Mouse (Mus musculus) frontal cortex, postnatal 14 days (tissue): ENCODE data around the gene 0610040J01Rik.

Experiments used
- DNase-seq, 2 experiments: peaks; one replicate each; pipeline ENCODE4 v3.0.0; 2022; ENCODE audit warnings: low spot score in 2 of 2

0610040J01Rik gene

GRCm38 (mm10) chr5:63811819-63812508, at the start of gene 0610040J01Rik:
Gene 0610040J01Rik (plus strand): TSS chr5:63812363.
- peak; percentile 33 to 65 for DNase-seq

DNA sequence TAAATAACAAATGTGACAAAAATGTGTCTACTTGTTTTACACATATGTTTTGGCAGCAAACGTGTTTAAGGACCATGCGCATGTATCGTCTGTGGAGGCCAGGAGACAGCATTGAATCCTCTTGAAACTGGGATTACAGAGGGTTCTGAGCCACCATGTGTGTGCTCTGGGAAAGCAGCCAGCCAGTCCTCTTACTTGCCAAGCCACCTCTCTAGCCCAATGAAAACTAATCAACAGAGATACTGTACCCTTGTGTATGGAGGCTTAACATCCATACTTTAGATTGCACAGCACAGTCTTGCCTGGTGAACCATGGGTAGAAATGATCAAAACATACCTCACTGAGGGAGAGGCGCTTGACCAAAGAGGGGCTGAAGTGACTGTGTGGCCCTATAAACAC, 46.3 kb upstream of the 0610040J01Rik start:
- DNase-seq, result no peak

DNA sequence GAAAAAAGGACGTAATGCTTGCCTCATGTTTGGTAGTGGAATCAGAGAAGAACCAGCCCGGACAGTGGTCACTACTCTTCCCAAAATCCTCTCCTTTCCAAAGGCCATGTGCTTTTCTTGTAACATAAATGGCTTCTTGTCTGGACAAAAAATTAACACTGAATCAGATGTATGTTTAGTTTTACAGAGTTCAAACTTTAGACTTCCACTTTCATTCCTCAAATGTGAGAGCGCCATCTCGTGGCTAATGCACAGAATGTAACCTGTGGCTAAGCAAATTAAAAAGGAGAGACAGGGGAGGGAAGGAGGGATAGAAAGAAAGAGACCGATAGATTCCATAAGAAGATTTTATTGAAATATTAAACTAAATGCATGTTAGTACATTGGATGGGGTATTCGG, 45.4 kb upstream of the 0610040J01Rik start:
- DNase-seq, result peak in 1 of 2 experiments; percentile 55

DNA sequence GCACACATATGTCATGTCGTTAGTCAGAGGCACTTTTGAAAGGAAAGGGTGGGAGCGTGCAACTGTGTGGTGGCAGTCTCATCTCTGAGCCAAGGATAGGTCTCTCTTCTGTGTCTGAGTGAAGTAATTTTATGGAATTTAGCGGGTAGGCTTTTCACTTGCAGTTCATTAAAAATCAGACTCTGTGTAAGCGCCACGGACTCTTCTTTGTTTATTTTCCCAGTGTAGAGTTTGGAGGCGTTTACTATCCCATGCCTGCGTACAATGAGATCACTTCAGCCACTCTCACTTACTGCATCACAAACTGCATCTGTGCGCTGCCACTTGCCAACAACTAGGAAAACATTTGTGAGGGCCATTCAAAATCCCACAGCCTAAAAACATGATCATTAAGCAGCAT, 44.7 kb upstream of the 0610040J01Rik start:
- DNase-seq, result no peak

DNA sequence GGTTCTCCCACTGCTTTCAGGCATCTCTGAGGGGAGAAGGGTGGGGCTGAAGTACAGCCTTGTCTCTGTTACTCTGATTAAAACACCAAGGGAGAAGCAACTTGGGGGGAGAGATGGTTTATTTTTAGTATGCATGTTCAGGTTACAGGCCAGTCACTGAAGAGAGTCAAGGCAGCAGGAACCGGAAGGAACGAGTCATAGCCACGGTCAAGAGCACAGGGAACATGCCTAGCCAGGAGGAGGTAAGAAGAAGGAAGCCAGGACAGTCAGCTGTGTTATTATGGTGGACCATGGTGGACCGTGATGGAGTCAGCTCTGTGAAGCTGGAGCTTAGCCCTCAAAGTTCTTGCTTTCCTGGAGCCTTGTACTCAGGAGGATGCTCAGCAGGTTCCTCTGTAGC, 43.9 kb upstream of the 0610040J01Rik start:
- DNase-seq, result no peak

DNA sequence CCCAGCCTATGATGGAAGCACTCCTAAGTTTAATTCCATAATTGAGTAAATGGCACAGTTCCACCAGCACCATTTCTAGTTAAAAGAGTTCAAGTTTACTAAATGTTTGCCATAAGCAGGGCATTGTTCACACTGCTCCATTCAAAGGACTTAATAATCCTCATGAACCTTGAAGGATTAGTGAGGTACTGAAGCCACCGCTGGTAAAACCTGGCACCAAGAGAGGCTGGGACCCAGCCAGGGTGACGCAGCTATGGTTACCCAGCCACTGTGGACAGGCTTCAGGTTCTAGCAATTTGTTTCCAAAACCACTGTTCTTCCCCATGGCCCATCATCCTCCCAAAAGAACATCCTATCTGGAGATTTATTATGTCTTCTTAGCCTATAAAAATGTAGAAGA, 39.2 kb upstream of the 0610040J01Rik start:
- no peak for DNase-seq

GRCm38 (mm10) chr5:63773603-63774002, 38.6 kb upstream of the 0610040J01Rik start:
- no peak for DNase-seq

DNA sequence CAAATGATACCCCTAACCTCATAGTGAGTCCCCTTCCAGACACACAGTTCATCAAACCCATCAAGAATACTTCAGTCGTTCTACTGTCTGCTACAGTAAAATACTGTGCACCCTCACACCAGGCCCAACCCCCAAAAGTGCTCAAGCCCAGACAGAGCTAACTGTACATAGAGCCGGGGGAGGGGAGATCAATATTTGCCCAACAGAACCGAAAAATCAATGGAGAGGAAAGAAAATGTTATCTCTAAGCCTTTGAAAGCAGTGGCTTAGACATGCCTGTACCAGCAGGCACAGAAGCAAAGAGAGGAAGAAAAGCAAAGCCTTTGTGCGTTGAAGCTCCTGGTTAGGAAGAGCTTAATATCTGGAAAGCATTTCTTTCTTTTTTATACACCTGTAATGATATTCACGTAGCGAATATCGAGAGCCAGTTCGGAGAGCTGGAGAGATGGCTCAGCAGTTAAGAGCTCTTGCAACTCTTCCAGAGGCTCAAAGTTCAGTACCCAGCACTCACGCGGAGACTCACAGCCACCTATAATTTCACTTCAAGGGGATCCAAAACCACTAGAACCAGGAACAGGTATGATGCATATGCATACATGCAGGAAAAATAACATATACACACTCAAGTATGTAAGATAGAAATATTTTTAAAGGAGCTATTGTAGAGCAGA, 23.9 kb upstream of the 0610040J01Rik start:
- no peak for DNase-seq

DNA sequence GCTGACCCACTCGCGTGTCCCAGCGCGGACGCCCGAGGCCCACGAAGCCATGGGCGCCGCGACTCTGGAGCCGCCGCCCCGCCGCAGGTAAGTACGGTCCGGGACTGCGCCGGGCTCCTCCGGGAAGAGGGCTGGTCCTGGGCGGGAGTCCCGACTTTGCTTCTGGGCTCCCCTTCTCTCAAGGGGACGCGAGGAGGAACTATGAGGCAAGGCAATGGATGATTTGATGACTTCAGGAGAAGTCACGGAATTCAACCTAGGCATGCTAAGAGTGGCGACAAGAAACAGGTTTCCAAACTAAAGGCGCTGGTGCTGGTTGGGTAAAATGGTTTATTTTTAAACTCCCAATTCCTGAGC, 324 bp downstream of the 0610040J01Rik start:
- no peak for DNase-seq

- DNase-seq, result no peak
Measured at GRCm38 (mm10) chr5:63816643-63817042, 4.5 kb downstream of the 0610040J01Rik start.

- DNase-seq, result no peak
Measured at GRCm38 (mm10) chr5:63817270-63817669, 5.1 kb downstream of the 0610040J01Rik start.

- DNase-seq, result no peak
Measured at GRCm38 (mm10) chr5:63818975-63819374, 6.8 kb downstream of the 0610040J01Rik start.

- no peak for DNase-seq
Measured at GRCm38 (mm10) chr5:63819519-63819918, 7.4 kb downstream of the 0610040J01Rik start.

- DNase-seq, result no peak
Measured at GRCm38 (mm10) chr5:63821176-63821575, 9.0 kb downstream of the 0610040J01Rik start.

DNA sequence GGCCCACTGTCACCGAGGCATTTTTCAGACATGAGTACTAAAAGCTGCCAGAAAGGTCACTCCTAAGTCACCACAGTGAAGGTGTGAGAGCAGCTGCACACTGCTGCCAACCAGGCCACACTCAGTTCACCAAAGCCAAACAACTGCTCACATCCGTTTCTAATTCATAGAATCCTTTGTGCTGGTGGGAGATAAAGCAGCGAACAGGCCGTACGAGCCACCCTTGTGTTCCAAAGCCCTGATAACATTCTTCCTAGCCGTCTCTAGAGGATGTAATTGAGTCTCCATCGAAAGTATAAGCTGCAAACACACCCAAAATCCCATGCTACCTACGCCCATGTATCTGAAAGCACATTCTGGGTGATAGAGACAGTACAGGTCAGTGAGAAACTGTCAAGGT, 9.7 kb downstream of the 0610040J01Rik start:
- no peak for DNase-seq

GRCm38 (mm10) chr5:63823362-63824332, 11.5 kb downstream of the 0610040J01Rik start:
- no peak for DNase-seq

- no peak for DNase-seq
Measured at GRCm38 (mm10) chr5:63824599-63825350, 12.6 kb downstream of the 0610040J01Rik start.

DNA sequence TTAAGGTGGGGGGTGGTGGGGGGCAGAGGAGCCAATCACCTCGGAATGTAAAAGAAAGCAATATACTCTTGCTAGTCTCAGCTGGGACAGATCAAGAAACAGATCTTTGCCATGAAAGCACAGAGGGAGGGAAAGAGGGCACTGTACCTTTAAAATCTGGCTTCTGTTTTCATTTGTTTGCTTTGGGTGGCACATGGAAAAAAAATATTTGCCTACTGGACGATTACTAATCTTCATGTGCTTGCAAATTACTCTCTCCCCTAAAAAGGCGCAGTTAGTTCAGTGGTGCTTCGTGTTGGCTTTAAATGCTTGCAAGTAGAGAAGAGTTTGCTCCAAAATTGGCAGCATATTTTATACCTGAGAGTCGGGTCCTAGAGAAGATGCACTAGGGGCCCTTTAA, 13.7 kb downstream of the 0610040J01Rik start:
- DNase-seq, result no peak

- no peak for DNase-seq
Measured at GRCm38 (mm10) chr5:63827006-63827405, 14.8 kb downstream of the 0610040J01Rik start.

- DNase-seq, result no peak
Measured at GRCm38 (mm10) chr5:63827415-63828053, 15.4 kb downstream of the 0610040J01Rik start.
